Mouse (Mus musculus) gastrocnemius, postnatal 25 days (tissue): ENCODE measurements at regions not wholly inside any gene's neighbourhood (a gene's known extent, or its start where the extent isn't known, plus 50 kb on each side); places are given as distances from the start of the nearest gene placed in this dataset.

Experiments
- DNase-seq: peaks from one replicate; pipeline ENCODE4 v3.0.0; 2022

- DNase-seq, result no peak
Observed at GRCm38 (mm10) chr9:84673327-84673726, 639.2 kb upstream of the Gm11114 start.

- DNase-seq, result no peak
Observed at GRCm38 (mm10) chr9:84678416-84678815, 634.2 kb upstream of the Gm11114 start.

DNA sequence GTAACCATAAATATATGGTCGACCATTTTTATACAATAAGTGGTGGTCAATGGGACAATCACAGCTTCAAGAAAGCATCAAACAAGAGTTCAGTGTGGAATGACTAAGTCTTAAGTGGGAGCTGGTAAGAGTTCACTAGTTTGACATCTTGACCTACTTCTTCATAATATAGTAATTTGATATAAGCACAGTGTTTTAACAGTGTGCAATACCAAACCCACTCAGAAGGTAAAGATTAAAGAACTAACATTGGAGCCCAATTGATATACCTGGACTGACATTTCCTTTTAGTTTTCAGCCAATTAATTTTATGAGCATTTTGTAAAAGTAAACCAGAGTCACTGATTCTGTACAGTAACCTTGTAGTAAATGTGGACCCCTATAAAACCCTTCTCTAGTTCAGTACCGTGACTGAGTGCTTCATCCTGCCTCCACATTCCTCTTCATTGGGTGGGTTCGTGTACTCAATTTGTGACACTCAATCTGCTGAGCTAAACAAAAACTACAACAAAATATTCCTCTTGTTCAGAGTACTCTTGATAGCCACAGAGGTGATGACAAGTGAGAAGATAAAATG is 593.9 kb upstream of the Gm11114 start:
- no peak for DNase-seq

- DNase-seq, result no peak
Observed at GRCm38 (mm10) chr9:84719396-84719795, 593.2 kb upstream of the Gm11114 start.

DNA sequence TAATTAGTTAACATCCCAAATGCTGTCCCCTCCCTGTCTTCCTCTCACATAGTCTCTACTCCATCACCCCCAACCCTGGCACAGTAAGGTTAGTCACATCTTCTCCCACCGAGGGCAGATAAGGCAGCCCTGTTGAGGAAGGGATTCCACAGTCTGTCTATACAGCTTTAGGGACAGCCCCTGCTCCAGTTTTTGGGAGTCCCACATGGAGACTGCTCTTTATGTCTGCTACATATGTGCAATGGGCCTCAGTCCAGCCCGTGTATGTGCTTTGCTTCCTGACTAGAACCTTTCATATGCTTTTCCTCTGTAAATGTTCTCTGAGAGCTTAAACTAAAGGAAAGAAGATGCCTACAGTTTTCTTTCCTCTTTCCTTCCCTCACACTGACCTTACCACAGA is 592.1 kb upstream of the Gm11114 start:
- no peak for DNase-seq

DNA sequence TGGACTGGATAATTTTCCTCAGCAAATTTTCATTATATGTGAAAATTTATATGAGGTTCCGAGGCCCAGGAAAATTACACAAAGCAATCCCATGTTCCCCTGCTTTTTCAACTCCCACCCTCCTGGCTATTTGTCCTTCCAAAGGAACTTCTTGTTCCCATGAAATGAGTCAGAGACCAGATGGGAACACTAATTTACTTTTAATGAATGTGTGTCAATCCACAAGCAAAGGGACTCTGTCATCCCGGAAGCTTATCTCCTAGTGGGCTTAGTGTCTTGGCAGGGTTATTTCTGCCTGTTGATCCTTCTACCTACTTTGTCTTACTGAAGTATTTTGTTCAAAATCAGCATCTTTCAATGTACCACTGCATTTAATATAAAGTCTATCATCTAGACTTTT is 573.3 kb upstream of the Gm11114 start:
- no peak for DNase-seq

- DNase-seq, result no peak
Observed at GRCm38 (mm10) chr9:84740336-84740735, 572.2 kb upstream of the Gm11114 start.

- DNase-seq, result no peak
Observed at GRCm38 (mm10) chr9:84754332-84754731, 558.2 kb upstream of the Gm11114 start.

DNA sequence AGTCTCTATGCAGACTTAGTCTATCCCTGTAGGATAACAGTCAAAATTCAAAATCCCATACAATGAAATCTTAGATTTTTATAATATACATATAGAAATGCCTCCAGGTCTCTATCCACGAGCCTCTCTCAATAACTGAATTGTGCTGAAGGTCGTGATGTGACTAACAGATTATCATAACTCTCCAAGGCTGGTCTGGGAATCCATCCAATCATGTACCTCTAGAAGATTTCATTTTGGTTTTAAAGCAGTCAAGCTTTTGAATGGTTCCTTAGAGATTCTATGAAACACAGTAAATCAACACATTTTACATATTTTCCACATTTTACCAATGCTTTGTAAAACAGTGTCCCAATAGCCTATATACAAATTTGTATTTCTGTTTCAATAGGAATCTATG is 557.7 kb upstream of the Gm11114 start:
- no peak for DNase-seq

- no peak for DNase-seq
Observed at GRCm38 (mm10) chr9:84774348-84774747, 538.2 kb upstream of the Gm11114 start.

- DNase-seq, result no peak
Observed at GRCm38 (mm10) chr9:84775190-84775589, 537.4 kb upstream of the Gm11114 start.

DNA sequence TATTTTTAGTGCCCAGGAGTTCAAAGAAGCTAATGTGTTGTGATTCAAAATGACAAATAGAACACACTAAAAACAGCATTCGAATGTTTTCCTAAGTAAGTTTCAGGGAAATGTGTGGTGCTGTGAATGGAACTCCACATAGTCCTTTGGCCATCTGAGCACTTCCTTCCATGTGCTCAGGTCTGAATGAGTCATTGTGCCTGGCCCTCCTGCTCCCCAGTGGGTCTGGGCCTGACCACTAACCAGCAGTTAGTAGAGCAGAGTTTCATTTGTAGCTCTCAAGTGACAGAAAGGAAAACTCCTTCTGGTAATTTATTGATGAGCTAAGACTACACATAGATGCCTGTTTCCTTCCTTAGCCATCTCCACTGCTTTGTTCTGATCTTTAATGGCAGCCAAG is 533.4 kb upstream of the Gm11114 start:
- no peak for DNase-seq

- DNase-seq, result peak; percentile 18
Observed at GRCm38 (mm10) chr9:84825768-84826167, 486.8 kb upstream of the Gm11114 start.

GRCm38 (mm10) chr9:84828934-84829333 is 483.6 kb upstream of the Gm11114 start:
- no peak for DNase-seq

DNA sequence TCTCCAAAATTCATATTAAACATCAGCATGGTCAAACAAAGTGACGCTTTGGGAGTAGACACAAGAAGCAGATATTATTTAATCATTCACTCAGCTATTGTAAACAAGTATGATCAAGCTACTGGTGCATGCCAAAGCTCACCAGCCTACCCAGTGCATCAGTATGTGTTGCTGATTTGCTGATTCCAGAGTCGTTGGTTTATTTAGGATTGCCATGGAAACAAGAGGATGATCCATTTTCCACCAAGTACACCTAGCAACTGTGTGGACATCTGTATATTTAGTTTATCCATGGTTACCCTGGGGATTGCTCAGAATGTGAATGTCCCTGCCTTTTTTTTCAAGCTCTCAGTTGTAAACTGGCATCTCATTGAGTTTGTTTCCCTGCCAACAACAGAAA is 481.9 kb upstream of the Gm11114 start:
- no peak for DNase-seq

- DNase-seq, result no peak
Observed at GRCm38 (mm10) chr9:84837498-84837897, 475.1 kb upstream of the Gm11114 start.

DNA sequence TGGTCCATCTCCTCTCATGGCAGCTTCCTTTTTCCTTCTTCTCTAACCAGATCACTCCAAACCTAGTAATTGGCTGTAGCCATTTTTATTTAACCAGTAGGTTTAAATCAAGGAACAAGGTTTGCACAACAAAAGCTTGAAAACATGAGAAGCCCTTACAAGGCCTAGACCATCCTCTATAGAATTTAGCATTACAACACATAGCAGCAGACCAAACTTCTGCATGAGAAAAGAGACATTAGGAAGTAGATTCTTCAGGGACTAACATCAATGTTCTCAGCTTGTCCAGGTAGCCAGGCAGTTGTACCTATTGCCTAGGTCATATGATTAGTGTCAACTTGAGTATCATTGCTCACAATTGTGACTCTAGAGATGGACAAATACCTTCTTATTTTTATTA is 468.6 kb upstream of the Gm11114 start:
- no peak for DNase-seq

DNA sequence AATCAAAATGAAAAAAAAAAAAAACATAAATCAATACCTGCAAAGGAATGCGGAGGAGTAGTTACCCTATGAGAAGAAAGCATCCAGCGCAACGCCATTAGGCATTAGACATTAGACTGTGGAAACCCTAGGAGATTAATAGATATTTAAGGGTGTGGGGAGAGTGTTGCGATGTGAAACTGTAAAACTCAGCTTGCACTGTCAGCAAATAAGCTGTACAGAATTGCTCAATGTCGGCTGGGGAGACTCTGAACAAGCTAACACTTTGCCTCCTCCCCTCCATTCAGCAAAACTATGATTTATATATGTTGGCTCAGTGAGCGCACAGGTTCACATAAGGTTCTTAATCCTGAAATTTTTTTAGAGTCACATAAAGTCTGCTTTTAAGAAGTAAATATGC is 451.0 kb upstream of the Gm11114 start:
- DNase-seq, result no peak

DNA sequence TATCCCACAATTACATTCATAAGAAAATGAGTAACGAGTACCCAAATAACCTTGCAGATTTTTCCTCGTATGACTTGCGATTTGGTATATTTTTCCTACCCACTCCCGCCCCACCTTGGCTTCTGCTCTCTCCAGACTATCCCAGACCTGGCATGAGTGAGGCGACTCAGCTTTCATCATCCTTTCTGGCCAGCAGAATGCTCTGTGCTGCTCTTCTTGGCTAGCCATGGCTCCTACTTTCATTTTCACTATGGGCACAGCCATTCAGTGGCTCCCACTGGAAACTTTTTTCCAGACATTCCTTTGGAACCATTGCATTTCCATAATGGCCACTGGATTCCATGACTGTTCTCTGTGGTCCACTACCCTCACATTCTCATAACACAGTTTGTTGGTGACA is 449.1 kb upstream of the Gm11114 start:
- peak; percentile 27 for DNase-seq

GRCm38 (mm10) chr9:84894148-84894547 is 418.4 kb upstream of the Gm11114 start:
- no peak for DNase-seq

GRCm38 (mm10) chr9:84896073-84896472 is 416.5 kb upstream of the Gm11114 start:
- no peak for DNase-seq

- DNase-seq, result no peak
Observed at GRCm38 (mm10) chr9:84900643-84901042, 411.9 kb upstream of the Gm11114 start.

DNA sequence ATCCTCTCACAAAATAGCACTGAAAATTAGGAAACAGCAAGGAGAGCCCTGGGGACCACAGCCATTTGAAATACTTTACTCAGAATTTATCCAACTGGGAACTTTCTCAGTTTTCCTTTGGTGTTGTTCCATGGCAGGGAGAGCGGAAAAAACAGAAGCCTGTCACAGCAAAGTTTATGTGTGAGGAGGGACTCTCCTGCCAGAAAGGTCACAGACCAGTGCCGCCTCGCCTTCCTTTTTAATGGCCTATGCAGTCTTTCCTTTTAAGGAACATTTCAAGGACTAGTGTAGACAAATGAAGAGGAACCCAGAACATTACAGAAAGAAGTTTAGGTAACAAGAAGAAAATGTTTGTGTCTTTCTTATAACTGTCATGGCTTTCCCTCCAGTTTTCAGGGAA is 406.3 kb upstream of the Gm11114 start:
- peak; percentile 6 for DNase-seq

DNA sequence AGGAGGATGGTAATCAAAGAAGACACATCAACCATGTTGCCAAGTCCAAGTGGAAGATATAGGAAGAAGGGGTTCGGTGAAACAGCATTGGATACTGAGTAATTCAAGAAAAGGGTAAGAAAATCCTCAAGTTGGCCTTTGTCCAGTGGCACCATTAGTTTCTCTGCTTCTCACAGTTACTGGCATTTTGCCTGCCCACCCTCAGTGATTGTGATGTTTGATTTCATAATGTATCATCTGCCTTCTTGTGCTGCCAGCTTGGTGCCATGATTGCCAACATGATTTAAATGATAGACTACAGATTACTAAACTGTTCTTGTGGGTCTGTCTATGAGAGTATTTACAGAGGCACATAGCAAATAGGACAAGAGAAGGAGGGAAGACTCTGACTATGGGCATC is 399.3 kb upstream of the Gm11114 start:
- no peak for DNase-seq

GRCm38 (mm10) chr9:84922306-84922705 is 390.3 kb upstream of the Gm11114 start:
- no peak for DNase-seq
